In genomic region chr3:103386292-103387031, GRCm38 (mm10) we compare ENCODE assay signal across 11 mouse cellular contexts.
DNase-seq lines count a peak whose midpoint lies in the region; ATAC-seq and TF ChIP-seq lines count a peak whose summit lies in the region.
"Had no signal": no experiment of that assay in that cellular context is flagged by ENCODE, and none has a peak within 500 bp of the region (broad histone marks: within the 10 kb centered on the region; RNA-seq: fewer than 3 reads in every experiment).

No protein-coding gene starts in this region.

- intact Hi-C loops in heart, adult 2 months (cut with DNase I) = no loop called here

- no peaks in the 10 kb centered on the region for H3K4me1 ChIP-seq in heart, adult 2 months (ENCODE audit: control insufficient read depth, insufficient read depth, low read length)
- H3K4me1 ChIP-seq in heart, embryonic 12.5 days (replicated peaks) = peaks cover 10% of the 10 kb centered on the region; the same call in 1 of the 2 replicates
- H3K4me1 ChIP-seq in E14TG2a.4 (replicated peaks; ENCODE audit: low read depth, low read length) = peaks cover 11% of the 10 kb centered on the region
- H3K4me1 ChIP-seq in liver, embryonic 13.5 days (replicated peaks) = peaks cover 29% of the 10 kb centered on the region
- no peaks in the 10 kb centered on the region for H3K4me1 ChIP-seq in cerebellum, adult 2 months (ENCODE audit: control insufficient read depth, insufficient read depth, low read length)

- 0 out of 2 replicates have a peak, but pooled peaks have one; percentile 2 for TF ChIP-seq CTCF in heart, adult 2 months (IDR thresholded peaks at IDR 0.05)
- peak; percentile 19; the same call in 1 of the 2 replicates for TF ChIP-seq CTCF in E14TG2a.4 (conservative IDR thresholded peaks at IDR 0.05; ENCODE audit: low read length)
- no peak for TF ChIP-seq CTCF in cerebellum, adult 2 months (IDR thresholded peaks at IDR 0.05; ENCODE audit: borderline replicate concordance, insufficient read depth, low read depth, low read length)

- H3K79me2 ChIP-seq in heart, adult 2 months (replicated peaks; ENCODE audit: control insufficient read depth, insufficient read depth, low read length) = no peaks in the 10 kb centered on the region

- no peak overlapping the region for H3K4me3 ChIP-seq in heart, adult 2 months
- H3K4me3 ChIP-seq in heart, embryonic 12.5 days = no peak overlapping the region
- no peak overlapping the region for H3K4me3 ChIP-seq in E14TG2a.4 (replicated peaks; ENCODE audit: low read length)
- no peak overlapping the region for H3K4me3 ChIP-seq in liver, embryonic 13.5 days (replicated peaks)
- H3K4me3 ChIP-seq in cerebellum, adult 2 months (replicated peaks; ENCODE audit: insufficient read depth, low read depth, low read length) = no peak overlapping the region
- H3K4me3 ChIP-seq: gastrocnemius, adult 2 months; megakaryocyte, embryonic 14.5 days had no signal

- TF ChIP-seq EP300 in heart, adult 2 months (IDR thresholded peaks at IDR 0.05; ENCODE audit: insufficient read depth, low read depth, low read length) = no peak

- no peak overlapping the region for H3K4me2 ChIP-seq in heart, embryonic 12.5 days
- H3K4me2 ChIP-seq in liver, embryonic 13.5 days = no peak overlapping the region

- H3K36me3 ChIP-seq in heart, adult 2 months (ENCODE audit: control insufficient read depth, insufficient read depth, low read length) = no peaks in the 10 kb centered on the region
- no peaks in the 10 kb centered on the region for H3K36me3 ChIP-seq in heart, embryonic 12.5 days
- peaks cover 2% of the 10 kb centered on the region; the same call in 1 of the 2 replicates for H3K36me3 ChIP-seq in E14TG2a.4 (ENCODE audit: insufficient read depth, low read length)
- no peaks in the 10 kb centered on the region for H3K36me3 ChIP-seq in liver, embryonic 13.5 days
- no peaks in the 10 kb centered on the region for H3K36me3 ChIP-seq in splenic B cell, adult 2 months (ENCODE audit: control insufficient read depth, insufficient read depth, low read length, poor library complexity, severe bottlenecking)

- no peak overlapping the region for H3K27ac ChIP-seq in heart, adult 2 months
- H3K27ac ChIP-seq in heart, embryonic 12.5 days (ENCODE audit: poor library complexity, severe bottlenecking) = no peak overlapping the region
- H3K27ac ChIP-seq in liver, embryonic 13.5 days = no peak overlapping the region
- H3K27ac ChIP-seq in cerebellum, adult 2 months (ENCODE audit: insufficient read depth, low read length) = no peak overlapping the region
- H3K27ac ChIP-seq: gastrocnemius, adult 2 months had no signal

- no peak for TF ChIP-seq POLR2A in heart, adult 2 months (IDR thresholded peaks at IDR 0.05; ENCODE audit: insufficient read depth, low read depth, low read length)
- no peak for TF ChIP-seq POLR2A in cerebellum, adult 2 months (IDR thresholded peaks at IDR 0.05; ENCODE audit: borderline replicate concordance, insufficient read depth, low read length)

- ATAC-seq in heart, embryonic 12.5 days (ENCODE audit: insufficient number of reproducible peaks, low FRiP score) = no peak
- ATAC-seq in liver, embryonic 13.5 days (ENCODE audit: low read depth) = 0 out of 2 replicates have a peak, but pooled peaks have one; percentile 28

- H3K9ac ChIP-seq in heart, adult 2 months (ENCODE audit: low read depth, low read length) = no peak overlapping the region
- no peak overlapping the region for H3K9ac ChIP-seq in heart, embryonic 12.5 days
- H3K9ac ChIP-seq in liver, embryonic 13.5 days = no peak overlapping the region

- WGBS in heart, adult 2 months = 90% methylated on average over 16 of the region's 16 CpGs
- WGBS in heart, embryonic 12.5 days = 87% methylated on average over 16 of the region's 16 CpGs
- WGBS in liver, embryonic 13.5 days (ENCODE audit: insufficient replicate concordance) = 78% methylated on average over 16 of the region's 16 CpGs
- 93% methylated on average over 16 of the region's 16 CpGs for WGBS in cerebellum, adult 2 months

- no peak for DNase-seq in heart, adult 2 months
- no peak for DNase-seq in liver, embryonic 13.5 days
- peak; percentile 53 for DNase-seq in splenic B cell, adult 2 months (ENCODE audit: low read depth, low spot score)
- no peak for DNase-seq in layer of hippocampus, adult 8-10 months (ENCODE audit: low spot score in 2 of 2)
- no peak for DNase-seq in cerebellum, adult 2 months
- no peak for DNase-seq in ovary, postnatal 36 days (ENCODE audit: low spot score)
- DNase-seq: gastrocnemius, adult 2 months; kidney, postnatal 10 days had no signal

- H3K9me3 ChIP-seq in heart, embryonic 12.5 days (replicated peaks) = peaks cover 8% of the 10 kb centered on the region
- peaks cover 21% of the 10 kb centered on the region for H3K9me3 ChIP-seq in E14TG2a.4 (ENCODE audit: low read length)
- H3K9me3 ChIP-seq in liver, embryonic 13.5 days (replicated peaks) = no peaks in the 10 kb centered on the region
- H3K9me3 ChIP-seq: megakaryocyte, embryonic 14.5 days had no signal

- H3K27me3 ChIP-seq in heart, adult 2 months (ENCODE audit: control insufficient read depth, insufficient read depth, low read length) = no peaks in the 10 kb centered on the region
- no peaks in the 10 kb centered on the region for H3K27me3 ChIP-seq in heart, embryonic 12.5 days (replicated peaks)
- peaks cover 3% of the 10 kb centered on the region; the same call in 1 of the 2 replicates for H3K27me3 ChIP-seq in E14TG2a.4 (ENCODE audit: insufficient read depth, low read length)
- H3K27me3 ChIP-seq in liver, embryonic 13.5 days = 0 out of 2 replicates have a peak, but pooled peaks cover 3% of the 10 kb centered on the region
- no peaks in the 10 kb centered on the region for H3K27me3 ChIP-seq in splenic B cell, adult 2 months (ENCODE audit: control insufficient read depth, insufficient read depth, low read length, poor library complexity, severe bottlenecking)
- H3K27me3 ChIP-seq in cerebellum, adult 2 months (ENCODE audit: control insufficient read depth, insufficient read depth, low read length) = no peaks in the 10 kb centered on the region
